Comparison of ENCODE assay signal across 19 mouse cellular contexts in the genomic region with DNA sequence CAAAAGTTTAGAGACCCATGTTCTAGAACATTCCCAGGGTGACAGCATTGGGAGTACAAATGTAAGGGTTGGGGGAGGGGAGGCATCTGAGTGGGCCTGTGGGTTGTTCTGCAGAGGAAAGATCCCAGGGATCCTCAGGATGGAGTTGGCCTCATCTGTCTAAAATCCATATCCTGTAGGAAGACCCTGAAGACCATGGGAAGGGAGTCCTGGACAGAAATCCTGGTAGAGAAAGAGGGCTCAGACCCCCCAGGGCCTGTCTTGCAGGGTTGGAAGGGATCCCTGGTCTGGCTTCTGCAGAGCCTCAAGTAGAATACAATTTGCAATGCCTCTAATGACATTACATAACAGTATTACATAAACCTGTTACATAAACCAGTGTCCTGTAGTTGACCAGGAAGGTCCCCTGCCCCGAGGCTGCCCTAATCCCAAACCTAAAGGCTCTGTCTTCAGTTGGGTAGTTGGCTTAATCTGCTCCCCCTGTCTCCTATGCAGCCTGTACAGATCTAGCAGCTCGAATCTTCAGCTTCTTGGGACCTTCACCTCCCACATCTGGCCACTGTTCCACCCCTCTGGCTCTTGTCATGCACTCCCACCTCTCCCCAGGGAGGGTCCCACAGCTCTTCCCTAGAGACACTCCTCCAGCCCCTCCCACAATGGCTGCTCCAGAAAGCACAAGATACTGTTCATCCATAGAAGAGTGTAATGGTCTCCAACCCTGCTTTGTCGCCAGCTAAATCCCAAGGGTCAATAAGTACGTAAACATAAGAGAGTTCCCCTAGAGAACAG. TPM values are rescaled to one million over a fixed set of nuclear protein-coding genes. Genes with fewer than 3 reads are reported as not detected.
DNase-seq lines count a peak whose midpoint lies in the region; ATAC-seq lines count a peak whose summit lies in the region.
"Had no signal": no experiment of that assay in that cellular context is flagged by ENCODE, and none has a peak within 500 bp of the region (broad histone marks: within the 10 kb centered on the region; RNA-seq: fewer than 3 reads in every experiment).

No protein-coding gene starts in this region.

- no peaks in the 10 kb centered on the region for H3K9me3 ChIP-seq in kidney, embryonic 15.5 days (replicated peaks)
- H3K9me3 ChIP-seq: forebrain, embryonic 13.5 days; liver, embryonic 13.5 days; neural tube, embryonic 13.5 days had no signal

- no peak overlapping the region for H3K9ac ChIP-seq in kidney, embryonic 15.5 days
- H3K9ac ChIP-seq: forebrain, embryonic 13.5 days; hindbrain, embryonic 14.5 days; liver, embryonic 13.5 days; neural tube, embryonic 13.5 days had no signal

- H3K4me2 ChIP-seq in kidney, embryonic 15.5 days: no peak overlapping the region
- H3K4me2 ChIP-seq: forebrain, embryonic 13.5 days; hindbrain, embryonic 14.5 days; liver, embryonic 13.5 days; neural tube, embryonic 13.5 days had no signal

- H3K36me3 ChIP-seq in kidney, embryonic 15.5 days: no peaks in the 10 kb centered on the region
- H3K36me3 ChIP-seq: liver, embryonic 13.5 days; neural tube, embryonic 13.5 days had no signal

- no peaks in the 10 kb centered on the region for H3K27me3 ChIP-seq in kidney, embryonic 15.5 days
- H3K27me3 ChIP-seq: forebrain, embryonic 13.5 days; liver, embryonic 13.5 days; neural tube, embryonic 13.5 days had no signal

- intact Hi-C loops in left cerebral cortex, postnatal 4 days (cut with DNase I): no loop called here

- no peak overlapping the region for H3K27ac ChIP-seq in kidney, embryonic 15.5 days
- H3K27ac ChIP-seq: forebrain, embryonic 13.5 days; hindbrain, embryonic 14.5 days; liver, embryonic 13.5 days; neural tube, embryonic 13.5 days had no signal

- DNase-seq in frontal cortex, postnatal 14 days (ENCODE audit: low spot score in 2 of 2): no peak
- peak; percentile 21 for DNase-seq in R1 (ENCODE audit: low read depth, low spot score)
- DNase-seq in adipocyte (ENCODE audit: low spot score): peak; percentile 43
- DNase-seq in layer of hippocampus, postnatal 10 days (ENCODE audit: low spot score in 2 of 2): no peak
- DNase-seq in left cerebral cortex, postnatal 4 days: no peak
- DNase-seq: embryo, embryonic 11 days; heart, adult 18-20 months; layer of hippocampus, adult 9-11 months; liver, embryonic 13.5 days; thymus, adult 18-20 months had no signal

- H3K4me1 ChIP-seq in kidney, embryonic 15.5 days: peaks cover 17% of the 10 kb centered on the region
- H3K4me1 ChIP-seq: forebrain, embryonic 13.5 days; neural tube, embryonic 13.5 days had no signal

- H3K4me3 ChIP-seq in kidney, embryonic 15.5 days (replicated peaks): no peak overlapping the region
- H3K4me3 ChIP-seq: forebrain, embryonic 13.5 days; liver, embryonic 13.5 days; neural tube, embryonic 13.5 days had no signal

- 47% methylated on average over 4 of the region's 4 CpGs for WGBS in kidney, embryonic 15.5 days

- ATAC-seq in frontal cortex, adult (ENCODE audit: low TSS enrichment): 0 out of 2 replicates have a peak, but pooled peaks have one; percentile 27
- ATAC-seq in kidney, embryonic 15.5 days (replicated peaks; ENCODE audit: low FRiP score): peak; percentile 77
- ATAC-seq: CD4-positive, CD25-positive, alpha-beta regulatory T cell, adult 4 months; forebrain, embryonic 13.5 days; intestine, embryonic 16.5 days had no signal

RNA-seq across cellular contexts. Expression of a gene that starts 16.7 kb away (rescaled TPM):
- 27.2 and 29.6 TPM in 2 replicates for polyA plus RNA-seq in kidney, embryonic 15.5 days (2015; fragmentation: Nextera tagmentation; extraction: Ambion mirVana)
- total RNA-seq in layer of hippocampus, postnatal 10 days (2021): 10 to 100 TPM; 17.2 to 21.3 TPM
- 10 to 100 TPM; 27.7 to 29.6 TPM for total RNA-seq in left cerebral cortex, postnatal 4 days (2021)

RNA-seq across cellular contexts. Expression of a gene that starts 19.1 kb away (rescaled TPM):
- 0.22 and 0.86 TPM in 2 replicates for polyA plus RNA-seq in kidney, embryonic 15.5 days (2015; fragmentation: Nextera tagmentation; extraction: Ambion mirVana)
- total RNA-seq in layer of hippocampus, postnatal 10 days (2021): under 1 TPM; 0.21 to 0.58 TPM
- under 1 TPM; 0.08 TPM for total RNA-seq in left cerebral cortex, postnatal 4 days (2021)
- total RNA-seq: megakaryocyte-erythroid progenitor cell, adult 5-6 weeks; MEL had no signal

RNA-seq across cellular contexts. Expression of a gene that starts 33.6 kb away (rescaled TPM):
- polyA plus RNA-seq in kidney, embryonic 15.5 days (2015; fragmentation: Nextera tagmentation; extraction: Ambion mirVana): 21.2 and 23.6 TPM in 2 replicates
- 10 to 100 TPM; 43.0 to 54.4 TPM for total RNA-seq in layer of hippocampus, postnatal 10 days (2021)
- total RNA-seq in left cerebral cortex, postnatal 4 days (2021): 10 to 100 TPM; 53.5 to 62.2 TPM

Comparison
In these comparisons a context has a peak if more than half of its experiments do, and no peak if none do; other contexts are left out.
1. DNase-seq: peak in R1 (single experiment) and adipocyte (single experiment); none in frontal cortex, postnatal 14 days (0 of 2), layer of hippocampus, postnatal 10 days (0 of 2) and left cerebral cortex, postnatal 4 days (single experiment).